Mouse (Mus musculus) kidney, embryonic 14.5 days (tissue): ENCODE results near the gene Fmnl2. TPM values are rescaled to one million over a fixed set of nuclear protein-coding genes. Genes with fewer than 3 reads are reported as not detected.

Experiments
- ATAC-seq: fragments of 200-750 bp; cut with Nextera tagmentation; 2 replicates; pipeline ENCODE4 v1.8.0; 2017; ENCODE audit warnings: moderate number of reproducible peaks, mild to moderate bottlenecking, moderate TSS enrichment, moderate library complexity; ENCODE audit not compliant: low FRiP score, low TSS enrichment
- H3K27ac ChIP-seq: fragments of 300-500 bp; sonication (generic); 2 replicates; pipeline ENCODE4 v1.5.1; 2014; ENCODE audit warnings: low read depth, mild to moderate bottlenecking, low read length, moderate library complexity, mixed read lengths
- H3K27me3 ChIP-seq: fragments of 300-500 bp; sonication (generic); 2 replicates; pipeline ENCODE4 v1.6.1; 2014; ENCODE audit warnings: mild to moderate bottlenecking, low read length; ENCODE audit not compliant: control insufficient read depth, insufficient read depth
- H3K36me3 ChIP-seq: fragments of 300-500 bp; sonication (generic); 2 replicates; pipeline ENCODE4 v1.6.1; 2014; ENCODE audit warnings: low read length, mixed read lengths; ENCODE audit not compliant: control insufficient read depth, insufficient read depth
- H3K4me1 ChIP-seq: fragments of 300-500 bp; sonication (generic); 2 replicates; pipeline ENCODE4 v1.6.1; 2014; ENCODE audit warnings: low read length, mixed read lengths; ENCODE audit not compliant: control insufficient read depth, insufficient read depth
- H3K4me2 ChIP-seq: fragments of 300-500 bp; sonication (generic); replicated peaks from 2 replicates; pipeline ENCODE4 v1.6.1; 2014; ENCODE audit warnings: low read depth, mild to moderate bottlenecking, low read length
- H3K4me3 ChIP-seq: fragments of 300-500 bp; sonication (generic); 2 replicates; pipeline ENCODE4 v1.5.1; 2014; ENCODE audit warnings: mild to moderate bottlenecking, low read length
- H3K9ac ChIP-seq: fragments of 300-500 bp; sonication (generic); 2 replicates; pipeline ENCODE4 v1.6.1; 2014; ENCODE audit warnings: low read depth, mild to moderate bottlenecking, low read length, moderate library complexity
- H3K9me3 ChIP-seq: fragments of 300-500 bp; sonication (generic); 2 replicates; pipeline ENCODE4 v1.6.1; 2016; ENCODE audit warnings: low read length; ENCODE audit not compliant: control insufficient read depth
- WGBS: fragments of 180-500 bp; shearing (Covaris S2); extraction: QIAGEN DNeasy Blood & Tissue Kit; methylation state at CpG from one replicate; pipeline ENCODE4 v1.1.7; 2014; 5-methylcytosine and 5-hydroxymethylcytosine counted together
- polyA plus RNA-seq: library from polyadenylated mRNA; unstranded; fragments of >200 nt; fragmentation: Nextera tagmentation; extraction: Ambion mirVana; gene quantifications from 2 replicates; pipeline ENCODE4 v1.2.1, GENCODE M21; 2014

Gene Fmnl2
- polyA plus RNA-seq, 1 experiment from 2014 or later: 13.5 TPM

- Histone ChIP-seq H3K9ac (no peak overlapping the region), H3K27ac (no peak overlapping the region), H3K9me3 (no peaks in the 10 kb centered on the region), H3K4me2 (no peak overlapping the region), H3K4me3 (no peak overlapping the region), H3K27me3 (no peaks in the 10 kb centered on the region), H3K36me3 (peaks cover under 1% of the 10 kb centered on the region; the same call in 1 of the 2 replicates), H3K4me1 (peaks cover 5% of the 10 kb centered on the region)
- ATAC-seq: no peak
- WGBS: 68% methylated on average over 18 of the region's 18 CpGs
Observed at GRCm38 (mm10) chr2:52873276-52874063, 15.8 kb downstream of the Fmnl2 start.

GRCm38 (mm10) chr2:52874721-52875120, 17.1 kb downstream of the Fmnl2 start:
- Histone ChIP-seq H3K4me3 (no peak overlapping the region), H3K4me2 (no peak overlapping the region), H3K9ac (no peak overlapping the region), H3K27ac (no peak overlapping the region), H3K36me3 (no peaks in the 10 kb centered on the region), H3K27me3 (no peaks in the 10 kb centered on the region), H3K9me3 (no peaks in the 10 kb centered on the region), H3K4me1 (peaks cover 5% of the 10 kb centered on the region)
- no peak for ATAC-seq

GRCm38 (mm10) chr2:52875801-52876200, 18.1 kb downstream of the Fmnl2 start:
- H3K4me3 ChIP-seq: no peak overlapping the region
- H3K9ac ChIP-seq: no peak overlapping the region
- H3K9me3 ChIP-seq: no peaks in the 10 kb centered on the region
- no peaks in the 10 kb centered on the region for H3K27me3 ChIP-seq
- H3K27ac ChIP-seq: no peak overlapping the region
- WGBS: 69% methylated on average over 9 of the region's 9 CpGs
- H3K4me2 ChIP-seq: no peak overlapping the region
- peaks cover 5% of the 10 kb centered on the region for H3K4me1 ChIP-seq
- ATAC-seq: no peak
- H3K36me3 ChIP-seq: no peaks in the 10 kb centered on the region

GRCm38 (mm10) chr2:52883401-52883800, 25.7 kb downstream of the Fmnl2 start:
- Histone ChIP-seq H3K27me3 (no peaks in the 10 kb centered on the region), H3K36me3 (no peaks in the 10 kb centered on the region), H3K4me3 (no peak overlapping the region), H3K27ac (no peak overlapping the region), H3K4me1 (peaks cover 6% of the 10 kb centered on the region), H3K4me2 (no peak overlapping the region), H3K9me3 (no peaks in the 10 kb centered on the region), H3K9ac (no peak overlapping the region)
- no peak for ATAC-seq
- WGBS: 92% methylated on average over 2 of the region's 2 CpGs

- H3K36me3 ChIP-seq: no peaks in the 10 kb centered on the region
- no peak overlapping the region for H3K9ac ChIP-seq
- H3K27ac ChIP-seq: no peak overlapping the region
- WGBS: 53% methylated on average over 4 of the region's 4 CpGs
- no peak overlapping the region for H3K4me3 ChIP-seq
- no peak for ATAC-seq
- no peaks in the 10 kb centered on the region for H3K27me3 ChIP-seq
- peaks cover 6% of the 10 kb centered on the region for H3K4me1 ChIP-seq
- no peak overlapping the region for H3K4me2 ChIP-seq
- no peaks in the 10 kb centered on the region for H3K9me3 ChIP-seq
Observed at GRCm38 (mm10) chr2:52884082-52884481, 26.4 kb downstream of the Fmnl2 start.

- Histone ChIP-seq H3K27ac (no peak overlapping the region), H3K27me3 (no peaks in the 10 kb centered on the region), H3K4me1 (peaks cover 6% of the 10 kb centered on the region), H3K4me3 (no peak overlapping the region), H3K9me3 (no peaks in the 10 kb centered on the region), H3K9ac (no peak overlapping the region), H3K36me3 (no peaks in the 10 kb centered on the region), H3K4me2 (no peak overlapping the region)
- no peak for ATAC-seq
- 39% methylated on average over 3 of the region's 3 CpGs for WGBS
Observed at GRCm38 (mm10) chr2:52885071-52885470, 27.4 kb downstream of the Fmnl2 start.

GRCm38 (mm10) chr2:52887281-52887680, 29.6 kb downstream of the Fmnl2 start:
- Histone ChIP-seq H3K27me3 (no peaks in the 10 kb centered on the region), H3K9me3 (no peaks in the 10 kb centered on the region), H3K9ac (no peak overlapping the region), H3K4me3 (no peak overlapping the region), H3K4me2 (no peak overlapping the region), H3K4me1 (peaks cover 6% of the 10 kb centered on the region), H3K27ac (no peak overlapping the region), H3K36me3 (no peaks in the 10 kb centered on the region)
- 56% methylated on average over 2 of the region's 2 CpGs for WGBS
- no peak for ATAC-seq

- H3K4me1 ChIP-seq: peaks cover 15% of the 10 kb centered on the region
- H3K4me3 ChIP-seq: no peak overlapping the region
- WGBS: 38% methylated on average over 8 of the region's 8 CpGs
- ATAC-seq: no peak
- no peak overlapping the region for H3K27ac ChIP-seq
- no peaks in the 10 kb centered on the region for H3K9me3 ChIP-seq
- H3K36me3 ChIP-seq: no peaks in the 10 kb centered on the region
- H3K27me3 ChIP-seq: no peaks in the 10 kb centered on the region
- H3K9ac ChIP-seq: no peak overlapping the region
- H3K4me2 ChIP-seq: no peak overlapping the region
Observed at GRCm38 (mm10) chr2:52891115-52891514, 33.5 kb downstream of the Fmnl2 start.

- WGBS: 91% methylated on average over 2 of the region's 2 CpGs
- peaks cover 14% of the 10 kb centered on the region for H3K4me1 ChIP-seq
- H3K36me3 ChIP-seq: no peaks in the 10 kb centered on the region
- no peak overlapping the region for H3K27ac ChIP-seq
- H3K9me3 ChIP-seq: no peaks in the 10 kb centered on the region
- H3K4me2 ChIP-seq: no peak overlapping the region
- no peak overlapping the region for H3K9ac ChIP-seq
- no peaks in the 10 kb centered on the region for H3K27me3 ChIP-seq
- no peak overlapping the region for H3K4me3 ChIP-seq
- ATAC-seq: no peak
Observed at GRCm38 (mm10) chr2:52891744-52892143, 34.1 kb downstream of the Fmnl2 start.
